Mouse (Mus musculus): ENCODE data around the gene Tmsb15l. TPM values are rescaled to one million over a fixed set of nuclear protein-coding genes. Genes with fewer than 3 reads are reported as not detected.
"Not testable (repeated sequence)": the region's sequence is repeated elsewhere in the genome, so short reads cannot be mapped to it uniquely, and the experiment has no call there.

The Tmsb15l gene
- polyA plus RNA-seq, 1 experiment from 2014 or later: 0.45 TPM

DNA sequence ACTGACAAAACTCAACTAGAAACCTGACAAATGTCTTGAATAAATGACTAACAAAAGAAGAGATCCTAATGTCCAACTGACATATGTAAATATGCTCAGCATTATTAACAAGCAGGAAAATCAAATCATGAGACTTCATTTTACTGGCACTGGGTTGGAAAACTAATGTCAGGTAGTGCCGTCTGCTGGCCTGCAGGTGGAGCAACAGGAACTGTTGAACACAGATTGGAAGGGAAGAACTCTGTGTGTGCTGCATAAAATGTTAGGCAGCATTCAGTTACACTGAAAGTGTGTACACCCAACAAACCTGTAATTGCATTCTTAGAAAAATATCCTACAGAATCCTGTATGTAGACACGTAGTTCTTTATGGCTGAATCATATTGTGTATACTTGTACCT lies 17.0 kb downstream of the Tmsb15l start:
- no peaks in the 10 kb centered on the region for H3K36me3 ChIP-seq (replicated peaks; ENCODE audit: insufficient read depth, low read length)
- H3K27me3 ChIP-seq (ENCODE audit: insufficient read depth, low read length): no peaks in the 10 kb centered on the region
- no peak overlapping the region for H3K4me3 ChIP-seq (ENCODE audit: low read depth, low read length)
- H3K4me2 ChIP-seq (ENCODE audit: low read depth, low read length): no peak overlapping the region
- ATAC-seq (no peak), DNase-seq (no peak)
- no peaks in the 10 kb centered on the region for H3K4me1 ChIP-seq (ENCODE audit: insufficient read depth)
- WGBS (ENCODE audit: insufficient replicate concordance): 21% methylated on average over 2 of the region's 2 CpGs
- no peaks in the 10 kb centered on the region for H3K9me3 ChIP-seq (ENCODE audit: low read length)
- H3K9ac ChIP-seq (replicated peaks): no peak overlapping the region
- H3K27ac ChIP-seq (ENCODE audit: low read depth): no peak overlapping the region
- TF ChIP-seq CTCF (IDR thresholded peaks at IDR 0.05; ENCODE audit: low read depth) (peak; percentile 51), EP300 (IDR thresholded peaks at IDR 0.05; ENCODE audit: low read depth) (no peak)

DNA sequence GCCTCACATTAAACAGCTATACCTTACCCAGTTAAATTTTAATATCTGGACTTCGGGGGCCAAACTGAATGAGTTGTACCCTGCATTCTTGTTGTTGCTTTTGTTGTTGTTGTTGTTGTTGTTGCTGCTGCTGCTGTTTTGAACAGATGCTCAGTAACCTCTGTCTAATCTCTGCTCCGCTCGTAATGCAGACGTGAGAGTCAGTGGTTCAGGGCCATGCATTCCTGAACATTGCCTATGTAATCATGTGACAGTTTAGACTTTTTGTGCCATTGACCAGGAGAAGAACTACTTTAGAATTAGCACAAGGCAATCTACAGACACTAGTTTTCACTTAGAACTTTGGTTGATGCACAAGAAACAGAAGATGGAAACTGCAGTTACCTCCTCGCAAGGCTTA lies 18.4 kb downstream of the Tmsb15l start:
- not testable (repeated sequence) for H3K4me3 ChIP-seq (ENCODE audit: low read depth, low read length); H3K4me1 ChIP-seq (ENCODE audit: insufficient read depth); ATAC-seq; DNase-seq; H3K4me2 ChIP-seq (ENCODE audit: low read depth, low read length); H3K9me3 ChIP-seq (ENCODE audit: low read length); H3K9ac ChIP-seq (replicated peaks); H3K27ac ChIP-seq (ENCODE audit: low read depth); H3K36me3 ChIP-seq (replicated peaks; ENCODE audit: insufficient read depth, low read length); H3K27me3 ChIP-seq (ENCODE audit: insufficient read depth, low read length)
- 64% methylated on average over 5 of the region's 5 CpGs for WGBS (ENCODE audit: insufficient replicate concordance)

DNA sequence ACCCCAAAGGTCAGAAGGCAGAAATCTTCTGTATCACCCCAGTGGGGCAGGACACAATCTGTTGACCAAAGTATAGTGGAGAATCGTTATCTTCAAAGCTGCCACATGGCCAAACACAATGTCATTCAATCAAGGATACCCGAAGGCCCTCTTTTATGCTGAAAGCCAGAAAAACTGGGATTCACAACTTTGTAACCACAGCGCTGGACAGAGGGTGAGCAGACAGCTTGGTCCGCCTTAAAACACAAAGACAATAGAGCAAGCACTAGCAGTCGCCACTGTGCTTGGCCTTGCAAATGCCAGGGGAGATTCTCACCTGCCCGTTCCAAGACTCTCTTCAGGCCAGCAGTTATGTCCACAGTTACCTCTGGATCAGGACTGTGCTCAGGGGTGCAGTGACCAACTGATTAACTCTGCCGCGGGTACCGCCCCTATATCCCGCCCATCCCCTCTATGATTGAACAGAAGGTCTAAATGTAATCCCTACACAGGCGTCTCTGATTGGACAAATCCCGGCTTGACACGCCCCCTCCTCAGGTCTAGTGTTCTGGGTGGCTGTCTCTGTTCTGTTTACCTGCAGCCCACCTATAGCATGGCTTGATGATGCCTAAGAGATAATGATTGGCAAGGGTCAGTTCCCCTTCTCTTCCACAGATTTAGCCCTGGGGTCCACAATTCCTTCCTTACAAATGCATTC lies 18.9 kb downstream of the Tmsb15l start:
- not testable (repeated sequence) for H3K9me3 ChIP-seq (ENCODE audit: low read length); H3K36me3 ChIP-seq (replicated peaks; ENCODE audit: insufficient read depth, low read length); H3K4me1 ChIP-seq (ENCODE audit: insufficient read depth); H3K4me3 ChIP-seq (ENCODE audit: low read depth, low read length); H3K27ac ChIP-seq (ENCODE audit: low read depth); H3K9ac ChIP-seq (replicated peaks); H3K27me3 ChIP-seq (ENCODE audit: insufficient read depth, low read length)
- WGBS (ENCODE audit: insufficient replicate concordance): 30% methylated on average over 13 of the region's 13 CpGs
- peak; percentile 90 for ATAC-seq
- H3K4me2 ChIP-seq (ENCODE audit: low read depth, low read length): peak overlapping the region; percentile 22; the same call in 1 of the 2 replicates
- peak; percentile 33 for DNase-seq

DNA sequence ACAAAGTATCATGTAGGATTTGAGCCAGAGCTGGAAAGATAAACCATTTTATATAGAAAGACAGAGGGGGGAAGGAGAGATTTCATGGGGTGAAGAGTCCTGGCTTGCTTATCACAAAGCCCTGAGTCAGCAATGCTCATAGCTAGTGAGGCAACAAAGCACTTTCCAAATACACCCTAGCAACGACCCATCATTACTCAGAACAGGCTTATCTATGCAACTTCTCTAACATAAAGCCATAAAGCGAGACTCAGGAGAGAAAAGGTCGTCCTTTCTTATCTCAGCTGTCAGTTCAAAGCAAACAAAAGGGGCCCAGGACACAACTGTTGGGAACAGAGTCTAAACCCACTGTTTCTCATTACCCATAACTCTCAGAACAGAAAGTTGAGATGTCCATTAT lies 38.7 kb downstream of the Tmsb15l start:
- TF ChIP-seq EP300 (IDR thresholded peaks at IDR 0.05; ENCODE audit: low read depth): no peak
- no peak for TF ChIP-seq CTCF (IDR thresholded peaks at IDR 0.05; ENCODE audit: low read depth)
- H3K36me3 ChIP-seq (replicated peaks; ENCODE audit: insufficient read depth, low read length): no peaks in the 10 kb centered on the region
- DNase-seq: no peak
- no peak overlapping the region for H3K4me2 ChIP-seq (ENCODE audit: low read depth, low read length)
- no peaks in the 10 kb centered on the region for H3K9me3 ChIP-seq (ENCODE audit: low read length)
- no peak overlapping the region for H3K27ac ChIP-seq (ENCODE audit: low read depth)
- ATAC-seq: no peak
- no peak overlapping the region for H3K9ac ChIP-seq (replicated peaks)
- no peak overlapping the region for H3K4me3 ChIP-seq (ENCODE audit: low read depth, low read length)
- WGBS (ENCODE audit: insufficient replicate concordance): 19% methylated on average over 3 of the region's 3 CpGs
- H3K4me1 ChIP-seq (ENCODE audit: insufficient read depth): no peaks in the 10 kb centered on the region
- H3K27me3 ChIP-seq (ENCODE audit: insufficient read depth, low read length): no peaks in the 10 kb centered on the region

DNA sequence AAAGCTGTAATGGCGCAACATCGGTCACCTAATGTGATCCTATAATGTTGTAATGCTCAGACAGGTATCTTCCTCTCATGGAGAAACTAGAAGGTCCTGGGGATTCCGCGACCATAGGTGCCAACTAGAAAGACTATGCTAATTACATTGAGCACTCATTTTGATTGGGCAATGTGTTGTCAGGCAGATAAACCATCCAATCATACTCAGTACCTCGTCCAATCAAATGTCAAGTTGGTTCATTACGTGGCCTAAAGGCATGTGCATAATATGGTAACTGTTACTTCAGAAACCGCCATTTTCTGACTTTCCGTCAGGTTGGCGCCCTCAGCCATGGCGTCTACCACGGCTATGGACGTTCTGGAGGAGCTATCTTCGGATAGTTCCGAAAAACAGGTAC lies 49.6 kb downstream of the Tmsb15l start, which contains the start of gene H2bfm:
H2bfm (plus strand) TSS at position 295 of the 400 bp plus-strand sequence.
- Histone ChIP-seq H3K27ac (ENCODE audit: low read depth) (no peak within 1 kb of the TSS), H3K4me2 (ENCODE audit: low read depth, low read length) (no peak within 1 kb of the TSS), H3K9ac (replicated peaks) (no peak within 1 kb of the TSS), H3K9me3 (ENCODE audit: low read length) (no peaks in the 10 kb centered on the region), H3K27me3 (ENCODE audit: insufficient read depth, low read length) (no peaks in the 10 kb centered on the region), H3K36me3 (replicated peaks; ENCODE audit: insufficient read depth, low read length) (no peaks in the 10 kb centered on the region), H3K4me1 (ENCODE audit: insufficient read depth) (no peaks in the 10 kb centered on the region), H3K4me3 (ENCODE audit: low read depth, low read length) (no peak within 1 kb of the TSS)
- ATAC-seq (no peak), DNase-seq (no peak)
- no peak for TF ChIP-seq CTCF (IDR thresholded peaks at IDR 0.05; ENCODE audit: low read depth)
- TF ChIP-seq EP300 (IDR thresholded peaks at IDR 0.05; ENCODE audit: low read depth): no peak
- WGBS (ENCODE audit: insufficient replicate concordance): 85% methylated on average over 14 of the region's 14 CpGs

DNA sequence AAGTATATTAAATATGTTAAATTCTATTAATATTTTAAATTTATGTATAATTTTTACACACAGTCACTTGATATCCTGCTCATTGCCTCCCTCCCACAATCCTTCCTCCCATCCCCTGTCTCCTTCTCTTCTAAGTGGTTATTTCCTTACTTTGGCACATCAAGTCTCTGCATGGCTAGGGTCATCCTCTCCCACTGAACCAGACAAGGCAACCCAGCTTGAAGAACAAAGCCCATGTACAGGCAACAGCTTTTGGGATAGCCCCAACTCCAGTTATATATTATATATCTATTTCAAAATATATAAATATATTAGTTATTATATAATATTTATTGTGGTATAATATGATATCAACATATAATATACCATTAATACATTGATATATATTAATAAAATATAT lies 50.8 kb downstream of the Tmsb15l start:
- H3K27ac ChIP-seq (ENCODE audit: low read depth): no peak overlapping the region
- H3K4me3 ChIP-seq (ENCODE audit: low read depth, low read length): no peak overlapping the region
- H3K9me3 ChIP-seq (ENCODE audit: low read length): no peaks in the 10 kb centered on the region
- H3K36me3 ChIP-seq (replicated peaks; ENCODE audit: insufficient read depth, low read length): no peaks in the 10 kb centered on the region
- no peak overlapping the region for H3K4me2 ChIP-seq (ENCODE audit: low read depth, low read length)
- DNase-seq (no peak), ATAC-seq (no peak)
- H3K9ac ChIP-seq (replicated peaks): no peak overlapping the region
- no peaks in the 10 kb centered on the region for H3K27me3 ChIP-seq (ENCODE audit: insufficient read depth, low read length)
- no peaks in the 10 kb centered on the region for H3K4me1 ChIP-seq (ENCODE audit: insufficient read depth)
- no peak for TF ChIP-seq EP300 (IDR thresholded peaks at IDR 0.05; ENCODE audit: low read depth)
- TF ChIP-seq CTCF (IDR thresholded peaks at IDR 0.05; ENCODE audit: low read depth): no peak

Other genes with a start within 250 kb of the Tmsb15l start
- 150 and 163 TPM in 2 replicates for gene Morf4l2, start 233.2 kb downstream of the Tmsb15l start, polyA plus RNA-seq (2015; fragmentation: Nextera tagmentation; extraction: Ambion mirVana)
- not detected in 2 replicates for gene Glra4, start 196.7 kb downstream of the Tmsb15l start, polyA plus RNA-seq (2015; fragmentation: Nextera tagmentation; extraction: Ambion mirVana)
- gene Plp1, start 154.2 kb downstream of the Tmsb15l start, polyA plus RNA-seq (2015; fragmentation: Nextera tagmentation; extraction: Ambion mirVana): 0.18 and 0.26 TPM in 2 replicates
- not detected in 2 replicates for gene Rab9b, start 108.1 kb downstream of the Tmsb15l start, polyA plus RNA-seq (2015; fragmentation: Nextera tagmentation; extraction: Ambion mirVana)
- gene H2bfm, start 49.5 kb downstream of the Tmsb15l start, polyA plus RNA-seq (2015; fragmentation: Nextera tagmentation; extraction: Ambion mirVana): not detected in 2 replicates
- gene Tmsb15b2, start 1.4 kb downstream of the Tmsb15l start, polyA plus RNA-seq (2015; fragmentation: Nextera tagmentation; extraction: Ambion mirVana): 12.9 and 16.1 TPM in 2 replicates
- 8.7 and 9.1 TPM in 2 replicates for gene Tmsb15b1, start within 50 bp of the Tmsb15l start, polyA plus RNA-seq (2015; fragmentation: Nextera tagmentation; extraction: Ambion mirVana)
- 0.21 and 0.25 TPM in 2 replicates for gene Zcchc18, start 16.3 kb upstream of the Tmsb15l start, polyA plus RNA-seq (2015; fragmentation: Nextera tagmentation; extraction: Ambion mirVana)
- 2.0 and 2.5 TPM in 2 replicates for gene Slc25a53, start 61.4 kb upstream of the Tmsb15l start, polyA plus RNA-seq (2015; fragmentation: Nextera tagmentation; extraction: Ambion mirVana)
- gene Fam199x, start 72.7 kb upstream of the Tmsb15l start, polyA plus RNA-seq (2015; fragmentation: Nextera tagmentation; extraction: Ambion mirVana): 1.1 and 1.5 TPM in 2 replicates
- gene Esx1, start 145.2 kb upstream of the Tmsb15l start, polyA plus RNA-seq (2015; fragmentation: Nextera tagmentation; extraction: Ambion mirVana): not detected in 2 replicates

Measured in liver, postnatal 0 days (tissue).